Mouse (Mus musculus): Measurements from ENCODE around the gene Dll4.

Gene Dll4

GRCm38 (mm10) chr2:119311544-119311943 is 14.0 kb upstream of the Dll4 start:
- no peak for DNase-seq (ENCODE audit: low spot score in 2 of 2)

GRCm38 (mm10) chr2:119312380-119312958 is 13.1 kb upstream of the Dll4 start:
- no peak for DNase-seq (ENCODE audit: low spot score in 2 of 2)

- DNase-seq (ENCODE audit: low spot score in 2 of 2) = no peak
Measured at GRCm38 (mm10) chr2:119313780-119314479, 11.7 kb upstream of the Dll4 start.

- no peak for DNase-seq (ENCODE audit: low spot score in 2 of 2)
Measured at GRCm38 (mm10) chr2:119314742-119315310, 10.8 kb upstream of the Dll4 start.

GRCm38 (mm10) chr2:119318043-119318710 is 7.4 kb upstream of the Dll4 start:
- no peak for DNase-seq (ENCODE audit: low spot score in 2 of 2)

GRCm38 (mm10) chr2:119320571-119320970 is 5.0 kb upstream of the Dll4 start:
- DNase-seq (ENCODE audit: low spot score in 2 of 2) = no peak

- no peak for DNase-seq (ENCODE audit: low spot score in 2 of 2)
Measured at GRCm38 (mm10) chr2:119321771-119322586, 3.6 kb upstream of the Dll4 start.

- peak; percentile 83 to 88 for DNase-seq (ENCODE audit: low spot score in 2 of 2)
Measured at GRCm38 (mm10) chr2:119322587-119323300, 2.8 kb upstream of the Dll4 start.

GRCm38 (mm10) chr2:119323866-119324575 is 1.6 kb upstream of the Dll4 start:
- DNase-seq (ENCODE audit: low spot score in 2 of 2) = no peak

- no peak for DNase-seq (ENCODE audit: low spot score in 2 of 2)
Measured at GRCm38 (mm10) chr2:119324576-119325318, 837 bp upstream of the Dll4 start.

- DNase-seq (ENCODE audit: low spot score in 2 of 2) = peak in 1 of 2 experiments; percentile 55
Measured at GRCm38 (mm10) chr2:119326161-119327101, 847 bp downstream of the Dll4 start.

GRCm38 (mm10) chr2:119327102-119327480 is 1.5 kb downstream of the Dll4 start:
- peak in 1 of 2 experiments; percentile 57 for DNase-seq (ENCODE audit: low spot score in 2 of 2)

- no peak for DNase-seq (ENCODE audit: low spot score in 2 of 2)
Measured at GRCm38 (mm10) chr2:119327942-119328526, 2.5 kb downstream of the Dll4 start.

- DNase-seq (ENCODE audit: low spot score in 2 of 2) = no peak
Measured at GRCm38 (mm10) chr2:119328546-119328945, 3.0 kb downstream of the Dll4 start.

GRCm38 (mm10) chr2:119329123-119329817 is 3.7 kb downstream of the Dll4 start:
- no peak for DNase-seq (ENCODE audit: low spot score in 2 of 2)

GRCm38 (mm10) chr2:119330795-119331194 is 5.2 kb downstream of the Dll4 start:
- no peak for DNase-seq (ENCODE audit: low spot score in 2 of 2)

- no peak for DNase-seq (ENCODE audit: low spot score in 2 of 2)
Measured at GRCm38 (mm10) chr2:119332177-119332661, 6.6 kb downstream of the Dll4 start.

Data from right cerebral cortex, postnatal 10 days (tissue).